Mouse (Mus musculus) G1E (cell line): ENCODE measurements around the gene Epb41l2.

Source experiments
- CTCF ChIP-seq: IDR thresholded peaks from 2 replicates; pipeline ENCODE4 v1.5.1; 2012; ENCODE audit warnings: low read depth, low read length, inconsistent platforms, mixed read lengths
- GATA1 ChIP-seq: IDR thresholded peaks from 2 replicates; pipeline ENCODE4 v1.6.1; 2012; ENCODE audit warnings: borderline replicate concordance, low read length, inconsistent platforms, mixed read lengths
- TAL1 ChIP-seq: conservative IDR thresholded peaks from 2 replicates; pipeline ENCODE4 v1.6.1; 2012; ENCODE audit warnings: low read depth, low read length, inconsistent platforms, mixed read lengths

DNA sequence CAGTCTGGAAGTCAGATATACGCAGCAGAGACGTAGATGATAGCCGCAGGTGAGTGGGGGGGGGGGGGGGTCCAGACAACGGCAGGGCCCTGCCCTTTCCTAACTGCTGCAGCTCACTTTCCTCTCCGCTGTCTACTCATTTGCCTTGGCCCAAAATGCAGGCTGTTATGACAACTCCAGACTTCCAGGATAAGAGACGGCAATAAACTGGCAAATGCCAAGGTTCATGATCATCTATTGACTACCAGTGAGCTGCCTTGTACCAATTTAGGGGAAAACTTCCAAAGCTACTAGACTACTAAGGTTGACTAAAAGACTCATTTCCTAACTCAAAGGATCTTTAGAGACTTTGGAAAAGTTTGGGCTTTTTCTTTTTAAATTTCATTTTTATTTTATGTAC, 177.0 kb downstream of the Epb41l2 start:
- TF ChIP-seq GATA1 (no peak), CTCF (no peak), TAL1 (no peak)
